Mouse (Mus musculus) kidney, adult 2 months (tissue): ENCODE data around the gene Kcns3. TPM values are rescaled to one million over a fixed set of nuclear protein-coding genes. Genes with fewer than 3 reads are reported as not detected.

Experiments
- DNase-seq: peaks from one replicate; pipeline ENCODE4 v3.0.0; 2021
- H3K27ac ChIP-seq: fragments of 200-500 bp; 2 replicates; pipeline ENCODE4 v1.5.1; 2012; ENCODE audit warnings: low read depth, low read length, control low read depth, inconsistent platforms; ENCODE audit not compliant: insufficient read depth
- H3K27me3 ChIP-seq: fragments of 200-500 bp; replicated peaks from 2 replicates; pipeline ENCODE4 v1.6.1; 2012; ENCODE audit warnings: mild to moderate bottlenecking, moderate library complexity, low read length, inconsistent platforms; ENCODE audit not compliant: control insufficient read depth, insufficient read depth
- H3K36me3 ChIP-seq: fragments of 200-500 bp; 2 replicates; pipeline ENCODE4 v1.6.1; 2012; ENCODE audit warnings: mild to moderate bottlenecking, moderate library complexity, low read length, inconsistent platforms; ENCODE audit not compliant: control insufficient read depth, insufficient read depth
- H3K4me1 ChIP-seq: fragments of 200-500 bp; 2 replicates; pipeline ENCODE4 v1.6.1; 2011; ENCODE audit warnings: low read length; ENCODE audit not compliant: control insufficient read depth, insufficient read depth
- H3K4me3 ChIP-seq: fragments of 200-500 bp; 2 replicates; pipeline ENCODE4 v1.5.1; 2011; ENCODE audit warnings: mild to moderate bottlenecking, low read depth, low read length, control low read depth; ENCODE audit not compliant: insufficient read depth
- CTCF ChIP-seq: fragments of 200-500 bp; conservative IDR thresholded peaks from 2 replicates; pipeline ENCODE4 v1.5.1; 2011; ENCODE audit warnings: low read depth, mild to moderate bottlenecking, control low read depth, low read length, moderate library complexity, mixed read lengths; ENCODE audit not compliant: insufficient read depth, insufficient read length
- POLR2A ChIP-seq: fragments of 200-500 bp; IDR thresholded peaks from one replicate; pipeline ENCODE4 v1.6.1; 2011; ENCODE audit warnings: low read depth, low read length, control low read depth
- WGBS: fragments of 180-500 bp; shearing (Covaris S2); methylation state at CpG from one replicate; pipeline ENCODE4 v1.1.7; 2018; 5-methylcytosine and 5-hydroxymethylcytosine counted together
- polyA plus RNA-seq: library from polyadenylated mRNA; depleted of rRNA; stranded (reverse); fragments of >200 nt; gene quantifications from 2 replicates; pipeline ENCODE4 v1.2.3, GENCODE M21; 2012

Gene Kcns3
- polyA plus RNA-seq, 1 experiment = 2.5 TPM

GRCm38 (mm10) chr12:11177408-11178394, 26.8 kb upstream of the Kcns3 start:
- H3K4me1 ChIP-seq = no peaks in the 10 kb centered on the region
- TF ChIP-seq POLR2A (no peak), CTCF (no peak)
- DNase-seq = peak; percentile 9
- H3K36me3 ChIP-seq = no peaks in the 10 kb centered on the region
- WGBS = 26% methylated on average over 5 of the region's 5 CpGs
- H3K27me3 ChIP-seq = no peaks in the 10 kb centered on the region
- no peak overlapping the region for H3K4me3 ChIP-seq
- H3K27ac ChIP-seq = no peak overlapping the region

- no peak overlapping the region for H3K27ac ChIP-seq
- no peaks in the 10 kb centered on the region for H3K36me3 ChIP-seq
- 94% methylated on average over 3 of the region's 3 CpGs for WGBS
- TF ChIP-seq POLR2A (no peak), CTCF (no peak)
- no peaks in the 10 kb centered on the region for H3K4me1 ChIP-seq
- DNase-seq = no peak
- H3K4me3 ChIP-seq = no peak overlapping the region
- H3K27me3 ChIP-seq = no peaks in the 10 kb centered on the region
Observed at GRCm38 (mm10) chr12:11158670-11159069, 7.8 kb upstream of the Kcns3 start.

- Histone ChIP-seq H3K4me1 (no peaks in the 10 kb centered on the region), H3K4me3 (no peak overlapping the region), H3K27me3 (no peaks in the 10 kb centered on the region), H3K27ac (no peak overlapping the region), H3K36me3 (no peaks in the 10 kb centered on the region)
- no peak for DNase-seq
- TF ChIP-seq CTCF (no peak), POLR2A (no peak)
- 95% methylated on average over 1 of the region's 1 CpGs for WGBS
Observed at GRCm38 (mm10) chr12:11155123-11155522, 4.3 kb upstream of the Kcns3 start.

- no peaks in the 10 kb centered on the region; the same call in 1 of the 2 replicates for H3K27me3 ChIP-seq
Observed at GRCm38 (mm10) chr12:11153587-11153986, 2.7 kb upstream of the Kcns3 start.

GRCm38 (mm10) chr12:11150192-11150935, 492 bp downstream of the Kcns3 start:
- 2% methylated on average over 66 of the region's 66 CpGs for WGBS
- 0 out of 2 replicates have a peak, but pooled peaks cover 4% of the 10 kb centered on the region for H3K4me1 ChIP-seq
- no peaks in the 10 kb centered on the region for H3K36me3 ChIP-seq
- TF ChIP-seq CTCF (no peak), POLR2A (no peak)
- H3K4me3 ChIP-seq = peak overlapping the region; percentile 74
- no peaks in the 10 kb centered on the region; the same call in 1 of the 2 replicates for H3K27me3 ChIP-seq
- H3K27ac ChIP-seq = no peak overlapping the region
- peak; percentile 54 for DNase-seq

More at GRCm38 (mm10) chr12:11153587-11153986, 2.7 kb upstream of the Kcns3 start:
- no peaks in the 10 kb centered on the region for H3K36me3 ChIP-seq
- no peak overlapping the region for H3K27ac ChIP-seq
- H3K4me3 ChIP-seq = no peak overlapping the region
- DNase-seq = no peak
- 0 out of 2 replicates have a peak, but pooled peaks cover 4% of the 10 kb centered on the region for H3K4me1 ChIP-seq
- no peak for TF ChIP-seq POLR2A
- no peak for TF ChIP-seq CTCF

- DNase-seq = peak; percentile 47
- H3K4me3 ChIP-seq = peak overlapping the region; percentile 74
- TF ChIP-seq CTCF = no peak
- TF ChIP-seq POLR2A = no peak
- under 1% methylated on average over 41 of the region's 41 CpGs for WGBS
- 0 out of 2 replicates have a peak, but pooled peaks cover 4% of the 10 kb centered on the region for H3K4me1 ChIP-seq
- no peaks in the 10 kb centered on the region; the same call in 1 of the 2 replicates for H3K27me3 ChIP-seq
- no peaks in the 10 kb centered on the region for H3K36me3 ChIP-seq
- H3K27ac ChIP-seq = no peak overlapping the region
Observed at GRCm38 (mm10) chr12:11149421-11150191, 1.2 kb downstream of the Kcns3 start.
